Mouse (Mus musculus): Measurements from ENCODE around the gene Gtf3c5. TPM values are rescaled to one million over a fixed set of nuclear protein-coding genes. Genes with fewer than 3 reads are reported as not detected.

Gtf3c5 gene
- polyA plus RNA-seq, 1 experiment = 20.7 TPM

- TF ChIP-seq CTCF (IDR thresholded peaks at IDR 0.05; ENCODE audit: extremely low read depth, insufficient read depth, low read length) (no peak), POLR2A (IDR thresholded peaks at IDR 0.05; ENCODE audit: extremely low read depth, insufficient read depth, low read length) (peak; percentile 51)
- peak overlapping the region; percentile 91 for H3K4me3 ChIP-seq (ENCODE audit: insufficient read depth, low read length)
- H3K27ac ChIP-seq (ENCODE audit: insufficient read depth, low read length) = peak overlapping the region; percentile 93
- peaks cover 21% of the 10 kb centered on the region for H3K4me1 ChIP-seq (ENCODE audit: control insufficient read depth, insufficient read depth, low read length)
Observed at GRCm38 (mm10) chr2:28532938-28533771, 50.4 kb downstream of the Gtf3c5 start.

DNA sequence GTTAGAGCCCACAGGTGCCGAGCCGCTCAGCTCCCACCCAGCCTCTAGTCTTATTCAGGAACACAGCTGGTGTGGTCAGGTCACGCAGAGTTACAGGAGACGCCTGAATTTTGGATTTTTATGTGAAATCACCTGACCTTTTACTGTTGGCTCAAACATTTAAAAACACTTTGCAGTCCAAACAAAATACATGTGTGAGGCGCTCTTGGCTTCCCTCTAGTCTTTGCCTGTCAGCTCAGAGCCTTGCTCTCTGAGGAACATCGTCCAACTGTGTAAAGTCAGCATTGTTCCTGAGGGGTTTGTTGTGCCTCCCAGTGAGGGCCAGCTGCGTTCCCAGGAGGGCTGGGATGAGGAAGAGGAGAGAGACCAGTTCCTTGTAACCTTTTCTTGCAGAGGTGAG, 53.2 kb downstream of the Gtf3c5 start:
- H3K4me1 ChIP-seq (ENCODE audit: control insufficient read depth, insufficient read depth, low read length) = peaks cover 16% of the 10 kb centered on the region
- H3K27ac ChIP-seq (ENCODE audit: insufficient read depth, low read length) = no peak overlapping the region
- H3K4me3 ChIP-seq (ENCODE audit: insufficient read depth, low read length) = no peak overlapping the region
- TF ChIP-seq POLR2A (IDR thresholded peaks at IDR 0.05; ENCODE audit: extremely low read depth, insufficient read depth, low read length) (no peak), CTCF (IDR thresholded peaks at IDR 0.05; ENCODE audit: extremely low read depth, insufficient read depth, low read length) (no peak)

GRCm38 (mm10) chr2:28529856-28530255, 53.7 kb downstream of the Gtf3c5 start:
- TF ChIP-seq POLR2A (IDR thresholded peaks at IDR 0.05; ENCODE audit: extremely low read depth, insufficient read depth, low read length) (no peak), CTCF (IDR thresholded peaks at IDR 0.05; ENCODE audit: extremely low read depth, insufficient read depth, low read length) (no peak)
- Histone ChIP-seq H3K4me1 (ENCODE audit: control insufficient read depth, insufficient read depth, low read length) (peaks cover 13% of the 10 kb centered on the region), H3K4me3 (ENCODE audit: insufficient read depth, low read length) (no peak overlapping the region), H3K27ac (ENCODE audit: insufficient read depth, low read length) (no peak overlapping the region)

GRCm38 (mm10) chr2:28528354-28528730, 55.2 kb downstream of the Gtf3c5 start:
- Histone ChIP-seq H3K4me1 (ENCODE audit: control insufficient read depth, insufficient read depth, low read length) (peaks cover 17% of the 10 kb centered on the region), H3K4me3 (ENCODE audit: insufficient read depth, low read length) (no peak overlapping the region), H3K27ac (ENCODE audit: insufficient read depth, low read length) (no peak overlapping the region)
- no peak for TF ChIP-seq CTCF (IDR thresholded peaks at IDR 0.05; ENCODE audit: extremely low read depth, insufficient read depth, low read length)
- no peak for TF ChIP-seq POLR2A (IDR thresholded peaks at IDR 0.05; ENCODE audit: extremely low read depth, insufficient read depth, low read length)

- H3K4me1 ChIP-seq (ENCODE audit: control insufficient read depth, insufficient read depth, low read length) = peaks cover 14% of the 10 kb centered on the region
- no peak overlapping the region for H3K27ac ChIP-seq (ENCODE audit: insufficient read depth, low read length)
- no peak for TF ChIP-seq CTCF (IDR thresholded peaks at IDR 0.05; ENCODE audit: extremely low read depth, insufficient read depth, low read length)
- no peak for TF ChIP-seq POLR2A (IDR thresholded peaks at IDR 0.05; ENCODE audit: extremely low read depth, insufficient read depth, low read length)
Observed at GRCm38 (mm10) chr2:28527436-28528353, 55.9 kb downstream of the Gtf3c5 start.

DNA sequence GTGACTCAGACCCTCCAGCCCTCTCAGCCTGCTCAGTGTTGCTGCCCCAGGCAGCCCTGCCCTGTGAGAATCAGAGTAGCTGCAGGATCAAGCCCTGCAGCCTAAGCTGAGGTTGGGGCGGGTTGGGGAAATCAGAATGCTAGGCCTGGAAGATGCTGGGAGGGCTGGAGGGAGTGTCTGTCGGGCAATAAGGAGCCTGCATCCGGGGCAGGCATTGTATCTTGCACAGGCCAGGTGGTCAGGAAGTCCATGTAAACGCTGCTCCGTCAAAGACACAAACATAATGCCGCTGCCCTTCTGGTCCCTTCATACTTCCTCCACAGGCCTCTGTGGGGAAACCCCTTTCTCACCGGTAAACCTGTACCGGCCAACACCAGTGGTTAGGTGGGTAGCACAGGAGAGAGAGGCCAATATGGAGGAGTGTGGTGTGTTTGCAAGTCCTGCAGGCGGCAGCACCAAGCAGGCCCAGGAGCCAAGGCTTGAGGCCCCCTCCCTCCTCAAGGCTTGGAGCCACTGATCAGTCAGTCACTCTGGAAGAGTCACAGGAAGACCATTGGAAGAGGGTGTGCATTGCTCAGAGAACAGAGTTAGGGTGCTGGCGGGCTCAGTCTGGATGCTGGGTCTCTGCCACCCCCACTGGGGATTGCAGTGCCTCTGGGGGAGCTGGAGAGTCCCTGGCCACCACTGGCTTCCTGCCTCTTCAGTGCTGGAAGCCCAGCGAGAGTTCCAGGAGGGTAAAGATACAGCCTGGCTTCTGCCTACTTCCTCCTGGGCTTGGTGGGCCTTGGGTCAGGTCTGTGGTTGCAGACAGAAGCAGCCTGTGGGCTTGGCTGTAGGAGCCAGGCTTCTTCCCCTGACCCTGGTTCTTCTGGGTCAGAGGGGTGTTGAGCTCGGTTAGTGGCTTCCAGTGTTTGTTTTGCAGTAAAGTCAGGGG, 57.3 kb downstream of the Gtf3c5 start:
- TF ChIP-seq POLR2A (IDR thresholded peaks at IDR 0.05; ENCODE audit: extremely low read depth, insufficient read depth, low read length) = no peak
- 0 out of 2 replicates have a peak, but pooled peaks have one; percentile 15 for TF ChIP-seq CTCF (IDR thresholded peaks at IDR 0.05; ENCODE audit: extremely low read depth, insufficient read depth, low read length)
- Histone ChIP-seq H3K4me3 (ENCODE audit: insufficient read depth, low read length) (no peak overlapping the region), H3K4me1 (ENCODE audit: control insufficient read depth, insufficient read depth, low read length) (peaks cover 19% of the 10 kb centered on the region), H3K27ac (ENCODE audit: insufficient read depth, low read length) (peak overlapping the region; percentile 85)

More at GRCm38 (mm10) chr2:28527436-28528353, 55.9 kb downstream of the Gtf3c5 start:
- H3K4me3 ChIP-seq (ENCODE audit: insufficient read depth, low read length) = no peak overlapping the region

DNA sequence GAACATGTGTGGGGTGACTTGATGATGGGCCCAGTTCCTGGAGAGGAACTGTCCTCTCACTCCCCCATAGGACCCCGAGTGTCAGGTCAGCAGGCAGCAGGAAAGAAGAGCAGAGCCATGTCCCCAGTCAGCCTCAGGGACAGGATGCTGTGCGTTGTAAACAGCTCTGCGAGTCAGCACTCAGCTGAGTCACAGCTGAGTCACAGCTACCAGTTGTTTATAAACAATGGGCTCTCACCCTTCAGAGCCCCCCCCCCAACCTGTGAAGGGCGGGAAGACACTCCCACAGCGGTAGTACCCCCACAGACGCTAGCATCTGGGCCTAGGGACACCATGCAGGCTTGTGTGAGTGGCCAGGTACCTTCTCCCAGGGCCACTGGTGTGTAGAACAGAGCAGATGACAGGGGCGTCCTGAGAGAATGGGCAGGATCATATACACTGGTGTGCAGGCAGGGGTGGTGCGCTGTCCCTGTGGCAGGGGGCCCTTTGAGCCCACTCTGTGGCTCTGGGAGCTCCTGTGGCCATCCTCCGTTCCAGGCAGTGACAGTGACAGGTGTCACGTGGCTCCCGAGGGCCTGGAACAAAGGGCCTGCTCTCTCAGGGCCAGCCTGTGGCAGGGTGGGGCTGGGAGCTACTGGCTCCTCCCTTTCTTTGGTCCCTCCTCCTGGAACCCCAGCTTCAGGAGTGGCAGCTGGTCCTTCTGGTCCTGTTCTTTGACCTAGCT, 58.2 kb downstream of the Gtf3c5 start:
- Histone ChIP-seq H3K4me1 (ENCODE audit: control insufficient read depth, insufficient read depth, low read length) (peaks cover 22% of the 10 kb centered on the region), H3K27ac (ENCODE audit: insufficient read depth, low read length) (peak overlapping the region; percentile 91), H3K4me3 (ENCODE audit: insufficient read depth, low read length) (no peak overlapping the region)
- TF ChIP-seq CTCF (IDR thresholded peaks at IDR 0.05; ENCODE audit: extremely low read depth, insufficient read depth, low read length) = no peak
- 0 out of 2 replicates have a peak, but pooled peaks have one; percentile 19 for TF ChIP-seq POLR2A (IDR thresholded peaks at IDR 0.05; ENCODE audit: extremely low read depth, insufficient read depth, low read length)

DNA sequence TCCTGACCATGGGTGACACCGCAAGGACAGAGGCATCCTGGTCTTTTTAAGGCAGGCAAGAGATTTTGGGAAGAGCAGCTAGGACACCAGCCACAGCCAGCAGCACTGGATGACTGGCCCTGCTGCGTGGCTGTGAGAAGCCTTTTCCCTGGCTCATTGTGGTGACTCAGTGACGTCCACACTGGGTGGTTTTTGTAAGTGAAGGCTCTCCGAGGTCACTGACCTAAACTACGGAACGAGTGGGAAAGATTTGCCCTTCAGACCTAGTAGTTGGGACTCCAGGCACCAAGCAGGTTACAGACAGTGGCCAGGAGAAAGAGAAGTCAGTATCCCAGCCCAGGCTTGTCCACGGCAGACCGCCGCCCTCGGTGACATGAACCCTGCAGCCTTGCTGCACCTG, 59.1 kb downstream of the Gtf3c5 start:
- H3K27ac ChIP-seq (ENCODE audit: insufficient read depth, low read length) = peak overlapping the region; percentile 91
- H3K4me1 ChIP-seq (ENCODE audit: control insufficient read depth, insufficient read depth, low read length) = peaks cover 21% of the 10 kb centered on the region
- H3K4me3 ChIP-seq (ENCODE audit: insufficient read depth, low read length) = no peak overlapping the region
- TF ChIP-seq POLR2A (IDR thresholded peaks at IDR 0.05; ENCODE audit: extremely low read depth, insufficient read depth, low read length) (no peak), CTCF (IDR thresholded peaks at IDR 0.05; ENCODE audit: extremely low read depth, insufficient read depth, low read length) (no peak)
